Mouse (Mus musculus) yolk sac, embryonic 10.5 days (tissue): ENCODE measurements around the gene Med27.

Source experiments
- DNase-seq: peaks from one replicate; pipeline ENCODE4 v3.0.0-alpha.2; 2017; ENCODE audit warnings: low spot score

Gene Med27

DNA sequence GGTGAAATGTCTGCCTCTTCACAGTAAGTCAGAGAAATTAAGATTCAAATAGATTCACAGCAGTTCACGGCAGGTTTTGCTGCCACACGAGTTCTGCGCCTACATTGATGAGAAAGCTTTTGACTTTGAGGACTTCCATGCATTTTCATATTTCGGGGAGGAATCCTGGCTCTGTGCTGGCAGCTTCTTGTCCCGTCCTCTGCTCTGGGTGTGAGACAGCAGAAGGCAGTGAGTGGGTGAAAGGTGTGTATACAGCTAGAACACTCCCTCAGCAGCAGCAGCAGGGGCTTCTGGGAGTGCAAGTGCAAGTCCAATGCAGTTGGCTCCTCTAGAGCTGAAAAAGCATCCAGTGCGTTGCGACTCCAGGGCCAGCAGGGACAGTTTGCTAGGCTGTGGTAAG lies 53.6 kb downstream of the Med27 start:
- no peak for DNase-seq

DNA sequence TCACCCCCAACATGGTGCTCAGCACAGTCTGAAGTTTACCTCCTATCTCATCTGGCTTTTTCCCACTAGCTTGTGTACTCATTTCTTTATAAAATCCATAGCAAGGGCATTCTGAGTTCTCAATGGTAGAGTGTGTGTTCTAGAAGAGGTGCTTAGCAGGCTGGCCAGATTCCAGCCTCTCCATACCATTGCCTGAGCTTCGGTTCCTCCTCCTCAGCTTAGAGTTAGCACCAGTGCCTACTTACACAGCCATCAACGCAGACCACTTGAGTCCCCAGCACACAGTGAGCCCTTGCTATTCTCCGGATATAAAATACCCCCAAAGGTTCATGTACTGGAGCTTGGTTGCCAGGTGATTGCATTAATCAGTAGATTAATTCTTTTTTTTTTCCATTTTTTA lies 54.2 kb downstream of the Med27 start:
- DNase-seq: no peak

DNA sequence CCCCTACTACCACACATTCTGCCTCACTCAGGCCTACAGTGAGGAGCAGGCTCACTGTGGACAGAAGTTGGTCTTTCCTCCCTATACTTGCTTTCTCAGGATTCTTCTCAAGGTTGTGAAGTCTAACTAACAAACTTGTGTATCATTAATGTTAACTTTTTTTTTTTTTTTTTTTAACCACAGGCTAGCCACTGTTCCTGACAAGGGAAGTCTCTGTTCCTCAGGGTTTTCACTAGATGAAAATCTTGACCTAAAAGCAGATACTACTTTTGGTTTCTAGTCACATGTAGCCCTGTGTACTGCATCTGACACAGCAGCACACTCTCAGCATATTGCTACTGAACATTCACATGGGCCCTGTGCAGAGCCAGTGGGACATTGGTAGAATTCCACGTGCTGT lies 55.2 kb downstream of the Med27 start:
- DNase-seq: no peak

DNA sequence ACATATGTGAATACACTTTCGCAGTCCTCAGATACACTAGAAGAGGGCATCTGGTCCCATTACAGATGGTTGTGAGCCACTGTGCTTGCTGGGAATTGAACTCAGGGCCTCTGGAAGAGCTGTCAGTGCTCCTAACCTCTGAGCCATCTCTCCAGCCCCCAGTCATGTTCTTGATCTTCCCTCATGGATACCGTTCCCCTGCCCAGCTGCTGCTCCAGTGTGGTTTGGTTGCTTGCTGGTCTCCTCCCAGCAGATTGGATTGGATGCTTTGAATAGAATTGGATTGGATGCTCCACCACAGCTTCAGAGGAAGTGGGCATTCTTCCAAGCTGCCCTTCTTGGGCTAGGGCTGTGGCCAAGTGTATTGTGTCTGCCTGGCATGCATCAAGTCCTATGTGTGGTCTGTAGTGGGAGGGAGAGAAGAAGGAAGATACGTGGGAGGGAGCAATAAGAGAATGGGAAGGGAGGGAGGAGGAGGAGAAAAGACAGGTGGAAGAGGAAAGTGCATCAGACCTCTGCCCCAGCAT lies 56.0 kb downstream of the Med27 start:
- DNase-seq: no peak

DNA sequence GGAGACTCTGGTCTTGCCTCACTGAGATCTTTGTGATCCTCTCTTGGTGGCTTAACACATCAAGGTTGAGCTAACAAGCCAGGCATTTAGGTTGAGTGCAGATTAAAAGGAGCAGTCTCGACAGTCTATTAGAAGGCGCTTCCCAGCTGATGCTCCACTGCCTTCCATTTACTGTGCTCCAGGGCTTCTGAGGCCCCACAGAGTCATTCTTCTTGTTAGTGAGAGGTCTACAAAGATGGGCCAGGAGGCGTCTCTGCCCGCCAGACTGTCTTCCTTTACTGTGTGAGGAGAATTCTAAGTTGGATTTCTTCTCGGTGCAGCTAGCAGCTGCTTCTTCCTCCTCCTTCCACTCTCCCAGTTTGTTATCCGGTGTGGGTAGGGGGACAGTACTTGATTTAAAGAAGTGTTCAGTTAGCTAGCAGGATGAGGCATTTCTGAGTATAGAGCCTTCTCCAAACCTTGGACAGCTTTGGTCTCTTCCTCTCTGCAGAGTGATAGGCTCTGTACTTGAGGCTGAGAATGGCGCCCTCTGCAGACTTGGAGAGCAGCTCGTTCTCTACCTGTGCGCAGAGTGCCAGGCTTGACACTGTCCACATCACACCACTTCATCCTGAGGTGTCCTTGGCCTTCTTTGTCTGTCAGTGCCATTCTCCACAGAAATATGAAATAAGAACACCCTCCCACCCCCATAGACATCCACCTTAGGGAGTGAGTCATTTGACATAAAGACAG lies 57.3 kb downstream of the Med27 start:
- DNase-seq: no peak

DNA sequence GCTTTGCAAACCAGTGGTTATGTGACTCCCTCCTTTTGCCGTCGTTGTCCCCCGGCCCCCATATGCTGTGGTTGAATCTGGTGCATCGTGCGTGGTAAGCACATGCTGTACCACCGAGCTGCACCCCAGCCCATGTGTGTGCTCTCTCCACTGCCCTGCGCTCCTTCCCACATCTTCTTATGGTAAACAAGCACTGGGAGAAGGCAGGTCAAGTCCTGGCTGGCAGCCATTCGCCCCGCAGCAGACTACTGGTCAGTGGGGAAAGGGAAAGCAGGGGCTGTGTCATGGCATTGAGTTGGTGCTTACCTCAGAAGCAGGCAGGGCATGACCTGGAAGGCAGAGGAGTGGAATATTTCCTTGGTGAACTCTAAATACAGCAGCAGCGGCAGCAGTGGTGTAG lies 58.3 kb downstream of the Med27 start:
- no peak for DNase-seq

DNA sequence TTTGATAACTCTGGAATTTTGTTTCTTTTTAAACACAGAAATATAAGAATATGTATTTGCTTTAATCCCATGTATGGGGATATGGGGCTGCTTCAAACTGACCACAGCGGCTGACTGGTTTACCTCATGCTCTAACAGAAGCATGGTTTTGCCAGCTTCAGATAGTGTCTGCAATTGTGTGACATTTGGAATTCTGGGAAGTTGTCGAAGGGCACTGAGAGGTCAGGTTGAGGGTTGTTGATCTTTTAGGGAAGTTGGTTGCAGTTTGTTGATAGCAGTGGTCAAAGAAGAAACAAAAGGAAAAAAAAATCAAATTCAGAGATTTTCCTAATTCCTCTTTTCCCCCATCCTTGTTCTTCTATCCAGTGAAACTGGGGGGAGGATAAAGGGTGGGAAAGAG lies 59.2 kb downstream of the Med27 start:
- no peak for DNase-seq

DNA sequence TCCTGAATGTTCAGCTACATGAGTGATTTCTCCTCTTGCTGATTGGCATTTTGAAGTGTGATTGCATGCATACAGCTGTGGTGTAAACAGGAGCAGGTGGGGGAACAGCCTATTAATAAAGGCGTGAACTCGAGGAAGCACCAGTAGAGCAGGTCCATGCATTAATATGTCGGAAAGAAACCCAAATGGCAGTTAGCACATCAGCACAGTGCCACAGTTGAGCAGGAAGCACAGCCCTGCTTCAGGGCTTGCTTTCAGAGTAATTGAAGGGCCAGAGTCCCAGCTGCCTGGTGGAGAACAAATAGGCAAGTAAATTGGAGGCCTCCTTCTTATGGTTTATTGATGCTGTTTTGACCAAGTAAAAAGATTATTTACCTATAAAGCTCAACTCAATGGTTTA lies 60.7 kb downstream of the Med27 start:
- DNase-seq: no peak

DNA sequence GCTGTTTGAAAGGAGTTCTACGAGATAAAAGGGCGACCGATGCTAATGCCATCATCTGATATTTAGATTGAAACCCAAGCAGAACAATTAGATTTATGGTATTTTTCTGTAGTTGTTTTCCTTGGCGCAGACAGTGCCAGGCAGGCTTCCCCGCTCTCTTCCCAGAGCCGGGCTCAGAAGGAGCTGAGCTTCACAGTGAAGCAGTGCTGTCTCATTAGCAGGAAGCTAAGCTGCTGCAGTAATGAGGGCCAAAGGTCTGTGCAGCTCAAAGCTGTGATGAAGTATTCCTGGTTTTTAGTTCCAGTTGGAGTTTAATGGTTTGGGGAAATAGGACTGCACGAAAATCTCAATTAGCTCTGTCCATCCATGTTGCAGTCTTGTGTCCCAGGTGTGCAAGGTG lies 61.1 kb downstream of the Med27 start:
- DNase-seq: no peak

DNA sequence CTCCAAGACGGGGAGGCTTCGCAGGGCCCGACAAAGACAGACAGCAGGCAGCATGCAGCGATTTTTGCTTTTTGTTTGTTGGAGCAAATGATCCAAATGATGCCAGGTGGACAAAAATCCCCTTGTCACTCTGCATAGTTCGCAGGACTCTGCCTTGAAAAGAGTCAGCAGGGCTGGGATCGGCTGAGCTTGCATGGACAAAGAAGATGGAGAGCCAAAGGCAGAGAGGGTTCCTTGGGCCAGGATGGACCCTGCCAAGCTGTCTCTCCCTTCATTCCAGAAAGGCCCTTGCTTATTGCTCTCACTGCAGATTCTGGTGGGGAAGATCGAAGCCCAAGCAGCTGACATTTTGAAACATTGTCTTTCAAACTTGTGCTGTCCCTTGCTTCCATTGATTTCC lies 64.3 kb downstream of the Med27 start:
- DNase-seq: no peak

DNA sequence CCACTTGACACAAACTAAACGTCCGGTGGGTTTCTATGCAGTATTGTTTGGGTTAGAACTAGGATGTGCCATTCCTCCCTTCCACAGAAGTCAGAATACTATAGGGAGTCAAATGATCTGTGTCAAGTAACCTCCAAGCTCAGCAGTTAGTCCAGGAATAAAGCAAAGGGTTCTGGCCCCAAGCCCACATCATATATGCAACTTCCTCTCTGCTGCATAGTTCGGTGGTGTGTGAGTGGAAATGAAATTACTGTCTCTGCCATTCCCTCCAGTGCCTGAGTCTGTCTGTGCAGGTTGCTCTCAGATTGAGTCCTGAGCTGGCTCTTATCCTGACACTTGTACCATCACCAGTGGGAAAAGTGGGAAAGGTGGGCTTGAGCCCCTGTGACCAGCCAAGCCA lies 65.8 kb downstream of the Med27 start:
- DNase-seq: no peak

DNA sequence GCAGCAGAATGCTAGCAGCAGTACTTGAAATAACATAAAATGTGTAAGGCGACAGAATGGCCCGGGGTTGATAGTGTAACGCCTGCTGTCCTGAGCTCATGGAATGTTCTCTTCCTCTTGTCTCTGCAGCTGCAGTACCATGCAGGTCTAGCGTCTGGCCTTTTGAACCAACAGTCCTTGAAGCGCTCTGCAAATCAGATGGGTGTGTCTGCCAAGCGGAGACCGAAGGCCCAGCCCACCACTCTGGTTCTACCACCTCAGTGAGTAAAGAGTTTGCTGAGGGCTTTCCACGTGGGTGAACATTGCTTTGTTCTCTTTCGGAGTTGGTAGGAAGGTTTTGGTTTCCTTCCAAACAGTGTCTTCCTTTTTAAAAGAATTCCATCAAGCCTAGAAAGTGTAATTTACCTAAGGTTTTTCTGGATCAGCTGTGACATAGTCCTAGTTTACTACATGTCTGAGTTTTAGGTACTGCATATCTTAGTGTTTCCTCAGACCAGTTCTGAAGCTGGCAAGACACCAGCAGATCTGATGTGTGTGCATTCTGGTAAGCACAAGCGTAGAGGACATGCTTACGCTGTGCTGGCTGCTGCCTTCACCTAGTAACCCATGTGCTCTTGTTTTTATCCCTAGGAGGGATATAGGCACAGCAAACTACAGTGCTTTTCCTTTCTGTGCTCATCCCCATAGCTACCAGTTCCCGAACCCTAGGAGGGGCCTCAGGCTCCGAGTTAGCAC lies 66.8 kb downstream of the Med27 start:
- DNase-seq: no peak

DNA sequence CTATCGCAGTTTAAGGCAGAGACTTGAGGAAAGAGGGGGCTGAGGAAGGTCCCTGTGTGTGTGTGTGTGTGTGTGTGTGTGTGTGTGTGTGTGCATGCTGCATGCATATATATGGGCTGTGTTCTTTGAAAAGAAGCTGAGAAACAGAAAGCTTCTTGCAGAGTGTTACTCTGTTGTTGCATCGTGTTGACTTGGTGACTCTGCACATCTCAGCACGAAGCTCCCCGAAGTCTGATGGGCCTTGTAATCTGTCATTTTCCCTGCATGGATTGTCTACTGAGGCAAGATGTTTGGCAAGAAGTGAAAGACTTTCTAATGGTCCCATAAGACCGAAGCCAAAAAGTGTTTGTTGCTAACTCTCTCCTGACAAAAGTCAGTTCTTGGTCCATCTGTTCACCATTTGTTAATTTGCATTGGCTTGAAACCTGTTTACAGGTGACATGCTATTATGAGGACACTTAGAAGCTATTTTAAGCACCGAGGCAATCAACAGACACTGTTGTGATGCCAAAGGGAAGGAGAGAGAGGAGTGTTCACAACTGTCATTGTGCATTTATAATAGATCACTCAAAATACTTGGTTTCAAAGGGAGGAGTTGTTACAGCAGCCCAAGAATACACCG lies 68.3 kb downstream of the Med27 start:
- no peak for DNase-seq

DNA sequence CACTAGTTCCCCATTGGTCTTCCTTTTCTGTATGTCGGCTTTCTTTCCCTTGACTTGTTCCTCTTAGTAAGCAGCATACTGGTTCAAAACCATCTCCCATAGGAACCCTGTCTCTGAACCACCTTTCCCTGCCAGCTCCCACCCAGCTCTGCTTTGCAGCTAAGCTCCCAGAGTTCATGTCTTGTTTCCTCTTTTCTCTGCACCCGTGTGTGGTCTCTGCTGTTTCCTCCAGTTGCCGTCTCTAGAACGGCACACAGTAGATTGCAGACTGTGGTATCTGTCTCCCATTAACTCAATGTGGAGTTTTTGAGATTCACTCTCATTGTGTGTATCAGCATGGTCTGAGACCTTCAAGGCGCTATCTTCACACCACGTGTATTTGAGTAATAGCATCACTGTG lies 71.9 kb downstream of the Med27 start:
- no peak for DNase-seq

DNA sequence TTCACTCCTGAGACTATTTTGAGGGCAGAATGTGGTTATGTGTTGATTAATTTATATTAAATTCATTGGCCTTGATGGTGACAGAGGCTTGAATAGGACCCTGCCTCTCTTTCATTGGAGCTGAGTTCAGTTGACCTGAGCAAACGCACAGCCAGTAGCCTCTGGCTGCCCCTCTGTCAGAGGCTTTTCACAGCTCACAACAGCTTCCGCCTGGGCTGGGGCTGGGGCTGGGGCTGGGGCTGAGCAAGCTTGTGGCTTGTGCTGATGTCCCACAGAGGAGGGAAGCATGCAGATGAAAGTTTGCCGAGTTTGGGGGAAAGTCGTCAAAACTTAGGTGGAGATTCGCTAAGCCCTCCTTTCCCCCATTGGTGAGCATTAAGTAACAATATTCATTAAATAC lies 72.8 kb downstream of the Med27 start:
- DNase-seq: no peak

DNA sequence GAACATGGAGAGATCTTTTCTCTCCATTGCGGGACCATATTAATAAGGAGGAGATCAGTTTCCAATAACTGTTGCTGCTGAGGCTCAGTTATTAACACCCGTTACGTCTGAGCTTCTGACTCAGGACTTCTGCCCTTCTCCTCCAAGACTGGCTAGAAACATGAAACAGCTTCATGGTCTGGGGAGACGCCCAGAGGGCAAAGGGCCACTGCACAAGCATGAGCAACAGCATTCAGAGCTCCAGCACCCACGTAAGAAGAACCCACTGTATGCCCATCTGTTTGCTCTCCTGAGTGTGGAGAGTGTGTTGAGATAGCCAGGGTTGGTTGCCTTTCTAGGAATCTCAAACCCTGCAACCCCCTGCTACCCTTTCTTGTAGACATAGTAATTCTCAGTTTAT lies 73.3 kb downstream of the Med27 start:
- DNase-seq: no peak

DNA sequence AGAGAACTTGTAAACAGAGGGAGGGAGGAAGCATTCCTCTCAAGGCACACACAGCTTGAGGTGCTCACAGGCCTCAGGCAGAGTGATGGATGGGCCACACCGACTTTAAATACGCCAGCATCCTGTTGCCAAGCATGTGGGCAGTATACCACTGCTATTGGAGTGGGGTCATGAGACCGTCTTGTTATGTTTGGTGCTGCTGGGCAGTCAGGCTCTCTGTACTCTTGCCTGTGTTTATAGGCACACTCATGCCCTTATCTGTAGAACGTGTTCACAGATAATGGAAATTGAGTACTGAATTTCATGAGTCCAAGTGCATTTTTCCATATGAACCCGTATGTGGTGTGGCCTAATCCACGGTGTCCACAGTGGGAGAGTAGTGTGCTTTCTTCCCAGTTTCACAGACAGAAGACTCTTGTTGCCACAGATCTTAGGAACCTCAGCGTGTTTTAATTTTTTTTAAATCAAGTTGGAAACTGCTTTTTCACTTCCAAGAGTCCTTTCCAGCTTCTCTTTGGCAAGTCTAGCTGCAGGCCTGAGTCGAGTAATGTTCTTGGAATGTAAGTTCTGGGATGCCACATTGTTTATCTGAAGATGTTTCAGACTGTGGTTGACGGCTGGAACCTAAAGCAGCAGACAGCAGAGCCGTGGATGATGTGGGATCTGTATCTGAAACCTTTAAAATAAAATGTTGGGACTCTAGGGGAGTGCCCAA lies 75.7 kb downstream of the Med27 start:
- DNase-seq: no peak

DNA sequence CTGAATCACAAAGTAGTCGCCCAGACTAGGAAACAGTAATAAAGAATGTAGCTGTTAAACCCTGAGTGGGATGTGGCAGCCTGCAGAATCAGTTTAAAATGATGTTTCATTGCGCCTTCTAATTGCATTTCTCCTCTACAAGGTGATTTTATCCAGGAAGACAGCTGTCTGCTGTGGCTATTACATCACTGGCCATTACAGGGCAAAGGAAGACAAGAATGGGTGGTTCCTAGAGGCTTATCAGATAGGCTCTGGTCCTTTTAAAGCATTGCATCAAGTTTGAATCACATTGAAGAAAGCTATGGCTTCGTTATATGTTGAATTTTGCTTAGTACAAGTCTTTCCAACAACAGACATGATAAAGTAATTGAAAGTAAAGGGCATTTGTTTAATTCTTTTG lies 76.4 kb downstream of the Med27 start:
- no peak for DNase-seq

DNA sequence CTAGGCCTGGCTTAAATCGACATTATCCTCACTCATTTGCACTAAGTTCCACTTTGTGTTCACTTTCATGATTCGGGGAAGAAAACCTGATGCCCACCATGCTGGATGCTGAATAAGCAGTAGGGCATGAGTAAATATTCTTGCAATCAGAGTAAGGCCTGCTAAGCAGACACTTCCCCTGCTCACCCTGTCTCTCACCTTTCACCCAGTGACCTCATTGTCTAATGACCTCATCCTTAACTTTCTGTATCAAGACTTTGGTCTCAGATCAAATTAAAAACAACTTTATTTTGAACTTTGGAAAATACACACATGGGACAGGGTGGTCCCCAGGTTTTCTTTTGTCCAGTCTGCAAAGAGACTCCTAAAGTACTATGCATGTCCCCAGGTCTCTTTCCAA lies 78.8 kb downstream of the Med27 start:
- no peak for DNase-seq

DNA sequence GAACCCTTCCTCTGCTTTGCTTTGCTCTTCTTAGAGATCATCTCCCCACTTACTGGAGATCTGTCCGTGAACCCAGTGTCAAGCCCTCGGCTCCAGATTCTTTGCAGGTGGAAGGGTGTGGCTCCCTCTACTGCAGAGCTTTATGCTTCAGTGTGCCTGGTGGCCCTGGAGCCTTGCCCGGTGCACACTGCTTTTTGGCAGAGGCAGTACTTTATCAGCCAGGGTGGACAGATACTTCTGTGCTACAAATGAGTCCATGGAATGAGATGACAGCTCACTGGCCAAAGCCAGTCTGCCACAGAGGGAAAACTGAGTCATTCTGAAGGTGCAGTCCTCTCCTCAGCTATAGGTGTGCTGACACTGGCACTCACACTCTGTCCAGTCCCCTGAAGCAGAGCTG lies 80.1 kb downstream of the Med27 start:
- no peak for DNase-seq

DNA sequence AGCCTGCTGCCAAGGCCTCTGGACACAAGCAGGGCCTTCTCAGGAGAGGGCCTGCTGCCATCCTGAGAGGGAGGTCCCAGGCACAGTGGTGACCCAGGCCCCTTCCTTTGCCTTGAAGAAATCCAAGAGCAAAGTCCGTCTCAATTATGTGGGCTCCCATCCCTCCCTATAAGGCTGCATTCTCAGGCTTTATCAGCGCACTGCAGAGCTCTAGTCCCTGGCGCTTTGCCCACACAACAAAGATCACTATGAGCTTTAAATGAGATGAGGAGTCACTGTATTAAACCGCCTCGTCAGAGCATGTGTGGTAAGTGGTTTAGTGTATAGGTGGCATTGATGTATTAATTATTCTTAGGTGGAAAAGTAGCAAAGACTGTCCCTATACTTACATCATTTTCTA lies 85.9 kb downstream of the Med27 start:
- no peak for DNase-seq

DNA sequence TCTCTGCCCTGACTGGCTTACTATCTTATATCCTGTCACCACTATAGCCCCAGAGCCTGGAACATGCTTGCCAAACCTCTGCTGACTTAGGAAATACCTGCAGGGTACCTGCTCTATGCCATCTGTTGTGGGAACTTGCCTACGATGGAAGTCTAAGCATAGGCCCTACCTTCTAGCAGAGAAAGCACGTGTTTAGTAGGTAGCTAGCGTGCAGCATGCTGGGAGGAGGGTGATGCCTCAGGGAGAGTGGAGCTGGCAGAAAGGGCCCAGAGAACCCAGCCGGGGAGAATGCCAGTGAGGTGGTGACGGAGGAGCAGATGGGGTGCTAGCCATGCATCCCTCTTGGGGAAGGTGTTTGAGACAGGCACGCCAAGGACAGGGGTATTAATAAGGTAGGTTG lies 89.8 kb downstream of the Med27 start:
- no peak for DNase-seq

DNA sequence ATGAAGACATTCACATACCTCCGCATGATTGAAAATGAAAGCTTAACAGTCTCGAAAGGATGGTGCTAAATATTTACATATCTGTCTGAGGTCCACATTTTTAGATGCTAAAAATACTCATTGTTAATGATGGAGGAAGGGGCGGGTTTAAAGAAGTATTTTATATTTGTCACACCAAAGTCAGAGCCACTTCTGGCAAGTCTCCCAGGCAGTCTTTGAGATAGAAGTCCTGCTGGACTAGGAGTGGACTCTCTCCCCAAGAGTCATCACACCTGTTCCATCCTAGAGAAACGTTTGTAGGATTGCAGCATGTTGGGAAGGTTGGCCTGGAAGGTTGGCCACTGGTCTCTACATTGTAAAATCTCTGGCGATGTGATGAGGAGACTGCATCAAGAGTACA lies 90.5 kb downstream of the Med27 start:
- DNase-seq: no peak
